Mouse (Mus musculus) lung, postnatal 0 days (tissue): ENCODE measurements around the gene Igdcc4. TPM values are rescaled to one million over a fixed set of nuclear protein-coding genes. Genes with fewer than 3 reads are reported as not detected.

ENCODE experiments used
- ATAC-seq: fragments of 200-750 bp; cut with Nextera tagmentation; 2 replicates; pipeline ENCODE4 v1.8.0; 2017; ENCODE audit warnings: moderate library complexity
- DNase-seq: peaks from one replicate; pipeline ENCODE4 v3.0.0-alpha.2; 2016; ENCODE audit warnings: low spot score
- H3K27ac ChIP-seq: fragments of 300-500 bp; sonication (generic); 2 replicates; pipeline ENCODE4 v1.5.1; 2014; ENCODE audit warnings: antibody characterized with exemption, mild to moderate bottlenecking, low read length, mixed read lengths
- H3K27me3 ChIP-seq: fragments of 300-500 bp; sonication (generic); replicated peaks from 2 replicates; pipeline ENCODE4 v1.6.1; 2014; ENCODE audit warnings: low read length, mixed read lengths; ENCODE audit not compliant: insufficient read depth
- H3K36me3 ChIP-seq: fragments of 300-500 bp; sonication (generic); 2 replicates; pipeline ENCODE4 v1.6.1; 2014; ENCODE audit warnings: low read length, mixed read lengths; ENCODE audit not compliant: insufficient read depth
- H3K4me1 ChIP-seq: fragments of 300-500 bp; sonication (generic); 2 replicates; pipeline ENCODE4 v1.6.1; 2014; ENCODE audit warnings: antibody characterized with exemption, low read depth, low read length, mixed read lengths; ENCODE audit not compliant: insufficient read depth
- H3K4me2 ChIP-seq: fragments of 300-500 bp; sonication (generic); replicated peaks from 2 replicates; pipeline ENCODE4 v1.6.1; 2014; ENCODE audit warnings: low read depth, mild to moderate bottlenecking, low read length, moderate library complexity, mixed read lengths
- H3K4me3 ChIP-seq: fragments of 300-500 bp; sonication (generic); 2 replicates; pipeline ENCODE4 v1.5.1; 2014; ENCODE audit warnings: low read depth, low read length
- H3K9ac ChIP-seq: fragments of 300-500 bp; sonication (generic); replicated peaks from 2 replicates; pipeline ENCODE4 v1.6.1; 2014; ENCODE audit warnings: low read depth, mild to moderate bottlenecking
- H3K9me3 ChIP-seq: fragments of 300-500 bp; sonication (generic); 2 replicates; pipeline ENCODE4 v1.6.1; 2016; ENCODE audit warnings: low read length, mixed read lengths
- CTCF ChIP-seq: IDR thresholded peaks from 2 replicates; pipeline ENCODE4 v1.5.1; 2016; ENCODE audit warnings: antibody characterized with exemption, mild to moderate bottlenecking
- EP300 ChIP-seq: IDR thresholded peaks from 2 replicates; pipeline ENCODE4 v1.6.1; 2016; ENCODE audit warnings: antibody characterized with exemption, mild to moderate bottlenecking, control low read depth
- whole genome bisulfite sequencing: fragments of 180-500 bp; shearing (Covaris S2); extraction: QIAGEN DNeasy Blood & Tissue Kit; methylation state at CpG from one replicate; pipeline ENCODE4 v1.1.7; 2014; 5-methylcytosine and 5-hydroxymethylcytosine counted together
- polyA plus RNA-seq: library from polyadenylated mRNA; unstranded; fragments of >200 nt; fragmentation: Nextera tagmentation; extraction: Ambion mirVana; gene quantifications from 2 replicates; pipeline ENCODE4 v1.2.1, GENCODE M21; 2015

Gene Igdcc4
- polyA plus RNA-seq, 1 experiment from 2014 or later, result 1.7 TPM

- H3K4me2 ChIP-seq, result no peak overlapping the region
- no peak for ATAC-seq
- H3K36me3 ChIP-seq, result no peaks in the 10 kb centered on the region
- WGBS, result 32% methylated on average over 1 of the region's 1 CpGs
- no peak overlapping the region for H3K4me3 ChIP-seq
- no peak for TF ChIP-seq CTCF
- TF ChIP-seq EP300, result no peak
- no peaks in the 10 kb centered on the region for H3K9me3 ChIP-seq
- no peaks in the 10 kb centered on the region for H3K27me3 ChIP-seq
- H3K4me1 ChIP-seq, result peaks cover 16% of the 10 kb centered on the region
- no peak overlapping the region for H3K9ac ChIP-seq
- H3K27ac ChIP-seq, result no peak overlapping the region
- DNase-seq, result peak; percentile 15
Observed at GRCm38 (mm10) chr9:65107893-65108292, 6.6 kb downstream of the Igdcc4 start.

GRCm38 (mm10) chr9:65109132-65110072 is 8.1 kb downstream of the Igdcc4 start:
- DNase-seq (no peak), ATAC-seq (no peak)
- WGBS, result 22% methylated on average over 24 of the region's 24 CpGs
- Histone ChIP-seq H3K4me2 (peak overlapping the region; percentile 11; the same call in 1 of the 2 replicates), H3K36me3 (no peaks in the 10 kb centered on the region), H3K9ac (no peak overlapping the region; the same call in 1 of the 2 replicates), H3K27me3 (no peaks in the 10 kb centered on the region), H3K4me1 (peaks cover 16% of the 10 kb centered on the region), H3K27ac (no peak overlapping the region), H3K9me3 (no peaks in the 10 kb centered on the region), H3K4me3 (no peak overlapping the region)
- no peak for TF ChIP-seq EP300
- no peak for TF ChIP-seq CTCF

- Histone ChIP-seq H3K4me3 (no peak overlapping the region), H3K27me3 (no peaks in the 10 kb centered on the region), H3K27ac (no peak overlapping the region), H3K9me3 (no peaks in the 10 kb centered on the region), H3K4me2 (no peak overlapping the region), H3K4me1 (peaks cover 14% of the 10 kb centered on the region), H3K9ac (no peak overlapping the region), H3K36me3 (no peaks in the 10 kb centered on the region)
- DNase-seq, result no peak
- 80% methylated on average over 5 of the region's 5 CpGs for WGBS
- ATAC-seq, result no peak
- TF ChIP-seq CTCF (no peak), EP300 (no peak)
Observed at GRCm38 (mm10) chr9:65111698-65112097, 10.4 kb downstream of the Igdcc4 start.

GRCm38 (mm10) chr9:65113694-65114093 is 12.4 kb downstream of the Igdcc4 start:
- no peak for ATAC-seq
- WGBS, result 94% methylated on average over 2 of the region's 2 CpGs

GRCm38 (mm10) chr9:65115891-65116290 is 14.6 kb downstream of the Igdcc4 start:
- H3K27me3 ChIP-seq, result no peaks in the 10 kb centered on the region
- DNase-seq (no peak), ATAC-seq (no peak)
- 61% methylated on average over 2 of the region's 2 CpGs for WGBS
- no peaks in the 10 kb centered on the region for H3K4me1 ChIP-seq
- H3K27ac ChIP-seq, result no peak overlapping the region
- H3K4me2 ChIP-seq, result no peak overlapping the region
- H3K4me3 ChIP-seq, result no peak overlapping the region
- H3K36me3 ChIP-seq, result no peaks in the 10 kb centered on the region
- TF ChIP-seq EP300, result no peak
- TF ChIP-seq CTCF, result no peak
- H3K9me3 ChIP-seq, result no peaks in the 10 kb centered on the region
- H3K9ac ChIP-seq, result no peak overlapping the region

More at GRCm38 (mm10) chr9:65113694-65114093, 12.4 kb downstream of the Igdcc4 start:
- Histone ChIP-seq H3K9me3 (no peaks in the 10 kb centered on the region), H3K36me3 (no peaks in the 10 kb centered on the region), H3K27ac (no peak overlapping the region), H3K4me2 (no peak overlapping the region), H3K27me3 (no peaks in the 10 kb centered on the region), H3K4me3 (no peak overlapping the region), H3K4me1 (peaks cover 4% of the 10 kb centered on the region; the same call in 1 of the 2 replicates), H3K9ac (no peak overlapping the region)
- no peak for DNase-seq
- no peak for TF ChIP-seq CTCF
- TF ChIP-seq EP300, result no peak

GRCm38 (mm10) chr9:65117516-65117915 is 16.2 kb downstream of the Igdcc4 start:
- no peak for TF ChIP-seq CTCF
- TF ChIP-seq EP300, result no peak
- Histone ChIP-seq H3K4me3 (no peak overlapping the region), H3K4me2 (no peak overlapping the region), H3K9me3 (no peaks in the 10 kb centered on the region), H3K36me3 (no peaks in the 10 kb centered on the region), H3K27me3 (no peaks in the 10 kb centered on the region), H3K27ac (no peak overlapping the region), H3K4me1 (no peaks in the 10 kb centered on the region), H3K9ac (no peak overlapping the region)
- no peak for ATAC-seq
- WGBS, result 67% methylated on average over 2 of the region's 2 CpGs
- no peak for DNase-seq
